Mouse (Mus musculus) megakaryocyte, embryonic 14.5 days (primary cell): ENCODE measurements at regions not wholly inside any gene's neighbourhood (a gene's known extent, or its start where the extent isn't known, plus 50 kb on each side); places are given as distances from the start of the nearest gene placed in this dataset.

Experiments used
- FLI1 ChIP-seq: IDR thresholded peaks from 2 replicates; pipeline ENCODE4 v1.6.1; 2012; ENCODE audit warnings: low read length, inconsistent platforms, mixed read lengths
- GATA1 ChIP-seq: IDR thresholded peaks from 3 replicates; pipeline ENCODE4 v1.6.1; 2012; ENCODE audit warnings: mixed read lengths, low read length, inconsistent platforms, borderline replicate concordance

- TF ChIP-seq FLI1 (no peak), GATA1 (no peak)
Measured at GRCm38 (mm10) chr13:44063317-44063716, 278.7 kb downstream of the Cd83 start.
